Mouse (Mus musculus) fibroblast of lung, adult 2 months (primary cell): ENCODE measurements around the gene Sertad2.
A peak's percentile ranks its signal among the peaks of the same experiment; 100 is the strongest.

Experiments
- DNase-seq: peaks from one replicate; pipeline ENCODE4 v3.0.0-alpha.2; 2011; ENCODE audit warnings: low read depth

The Sertad2 gene

GRCm38 (mm10) chr11:20549481-20549880 is 6.4 kb downstream of the Sertad2 start:
- no peak for DNase-seq

GRCm38 (mm10) chr11:20550196-20550595 is 7.1 kb downstream of the Sertad2 start:
- no peak for DNase-seq

- no peak for DNase-seq
Observed at GRCm38 (mm10) chr11:20552059-20552458, 9.0 kb downstream of the Sertad2 start.

GRCm38 (mm10) chr11:20552758-20553673 is 10.0 kb downstream of the Sertad2 start:
- no peak for DNase-seq

- no peak for DNase-seq
Observed at GRCm38 (mm10) chr11:20555651-20556050, 12.6 kb downstream of the Sertad2 start.

GRCm38 (mm10) chr11:20556163-20556911 is 13.3 kb downstream of the Sertad2 start:
- no peak for DNase-seq

- DNase-seq, result no peak
Observed at GRCm38 (mm10) chr11:20559236-20559950, 16.3 kb downstream of the Sertad2 start.

- no peak for DNase-seq
Observed at GRCm38 (mm10) chr11:20559951-20560642, 17.0 kb downstream of the Sertad2 start.

- DNase-seq, result no peak
Observed at GRCm38 (mm10) chr11:20561323-20562002, 18.4 kb downstream of the Sertad2 start.

- no peak for DNase-seq
Observed at GRCm38 (mm10) chr11:20565057-20565456, 22.0 kb downstream of the Sertad2 start.

- DNase-seq, result peak; percentile 39
Observed at GRCm38 (mm10) chr11:20571702-20572413, 28.8 kb downstream of the Sertad2 start.

GRCm38 (mm10) chr11:20576046-20576635 is 33.1 kb downstream of the Sertad2 start:
- no peak for DNase-seq

- no peak for DNase-seq
Observed at GRCm38 (mm10) chr11:20582758-20583157, 39.7 kb downstream of the Sertad2 start.

- DNase-seq, result no peak
Observed at GRCm38 (mm10) chr11:20585297-20585696, 42.2 kb downstream of the Sertad2 start.

- no peak for DNase-seq
Observed at GRCm38 (mm10) chr11:20586180-20586579, 43.1 kb downstream of the Sertad2 start.

GRCm38 (mm10) chr11:20589393-20589792 is 46.3 kb downstream of the Sertad2 start:
- no peak for DNase-seq

- DNase-seq, result no peak
Observed at GRCm38 (mm10) chr11:20592010-20592409, 49.0 kb downstream of the Sertad2 start.

- no peak for DNase-seq
Observed at GRCm38 (mm10) chr11:20594229-20595201, 51.5 kb downstream of the Sertad2 start.
